Mouse (Mus musculus) layer of hippocampus, postnatal 10 days (tissue): ENCODE results near the gene Atrnl1. TPM values are rescaled to one million over a fixed set of nuclear protein-coding genes. Genes with fewer than 3 reads are reported as not detected.
"Not testable (repeated sequence)": the region's sequence is repeated elsewhere in the genome, so short reads cannot be mapped to it uniquely, and the experiment has no call there.

Experiments used
- DNase-seq, 2 experiments: peaks; one replicate each; pipeline ENCODE4 v3.0.0; 2021; ENCODE audit warnings: low spot score in 2 of 2
- total RNA-seq, 2 experiments: library from RNA; stranded (reverse); gene quantifications; 2 replicates each; pipeline ENCODE4 v1.2.3; 2021

Gene Atrnl1
- total RNA-seq, 2 experiments from 2014 or later: 69.7 to 72.4 TPM

GRCm38 (mm10) chr19:57958726-57959125 lies 347.9 kb downstream of the Atrnl1 start:
- DNase-seq: no peak

GRCm38 (mm10) chr19:57961321-57961720 lies 350.5 kb downstream of the Atrnl1 start:
- no peak for DNase-seq

DNA sequence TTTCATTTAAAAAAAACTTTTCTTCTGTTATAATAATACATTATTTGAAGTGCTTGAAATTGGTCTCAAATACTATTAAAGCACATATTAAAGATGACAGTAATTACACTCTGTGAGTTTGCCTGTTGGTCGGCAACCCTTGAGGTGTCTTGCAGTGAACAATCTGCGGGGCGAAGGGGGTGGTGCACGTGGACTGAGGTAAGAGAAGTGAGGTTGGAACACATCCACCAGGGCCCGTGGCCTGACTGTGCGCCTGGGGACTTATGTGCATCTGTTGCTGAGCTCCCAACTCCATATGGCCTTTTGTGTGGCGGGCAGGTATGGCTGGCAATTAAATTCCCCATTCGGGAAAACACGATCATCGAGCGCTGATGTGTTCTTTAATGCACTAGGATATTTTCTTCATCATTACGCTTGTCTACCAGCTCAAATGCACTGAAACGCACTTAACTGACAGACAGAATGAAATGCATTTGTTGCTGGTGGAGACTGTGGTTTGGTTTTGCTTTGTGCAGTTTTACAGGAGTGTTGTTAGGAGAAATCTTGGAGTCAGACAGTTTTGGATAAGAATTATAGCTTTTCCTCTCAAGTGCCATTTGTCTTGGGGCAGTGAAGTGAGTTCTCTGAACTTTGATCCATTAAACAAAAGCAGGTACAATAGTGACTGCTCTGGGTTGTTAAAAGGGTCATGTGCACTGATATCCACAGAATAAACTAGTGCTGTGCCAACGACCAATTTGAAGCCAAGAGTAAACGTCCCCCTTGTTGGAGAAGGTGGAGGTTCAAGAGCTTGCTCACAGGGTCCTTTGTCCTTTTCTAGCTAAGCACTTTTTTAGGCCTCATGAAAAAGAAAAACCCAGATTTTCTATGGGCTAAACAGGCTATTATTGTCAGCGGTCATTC lies 351.2 kb downstream of the Atrnl1 start:
- no peak for DNase-seq

- no peak for DNase-seq
Measured at GRCm38 (mm10) chr19:57963874-57964273, 353.0 kb downstream of the Atrnl1 start.

DNA sequence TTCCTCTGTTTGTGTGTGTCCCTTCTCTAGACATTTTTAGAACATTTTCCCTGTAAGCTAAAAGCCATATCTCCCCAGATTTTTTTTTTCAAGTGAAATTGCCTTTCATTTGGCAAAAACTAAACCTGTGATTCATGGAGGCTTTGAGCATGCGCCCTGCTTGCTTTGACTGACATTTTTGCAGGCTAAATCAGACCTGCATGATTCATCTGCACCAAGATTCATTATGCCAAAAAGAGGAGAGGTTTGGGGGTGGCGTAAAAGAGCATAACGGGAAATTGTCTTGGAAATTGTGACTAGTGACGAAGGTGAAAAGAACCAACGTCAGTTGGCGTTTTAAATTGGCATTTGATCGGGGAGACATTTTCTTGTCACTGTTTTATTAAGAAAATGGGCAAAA lies 358.9 kb downstream of the Atrnl1 start:
- DNase-seq: no peak

GRCm38 (mm10) chr19:57970342-57970895 lies 359.6 kb downstream of the Atrnl1 start:
- DNase-seq: no peak

- DNase-seq: no peak
Measured at GRCm38 (mm10) chr19:57975201-57975600, 364.4 kb downstream of the Atrnl1 start.

GRCm38 (mm10) chr19:57985918-57986900 lies 375.4 kb downstream of the Atrnl1 start:
- DNase-seq: no peak

DNA sequence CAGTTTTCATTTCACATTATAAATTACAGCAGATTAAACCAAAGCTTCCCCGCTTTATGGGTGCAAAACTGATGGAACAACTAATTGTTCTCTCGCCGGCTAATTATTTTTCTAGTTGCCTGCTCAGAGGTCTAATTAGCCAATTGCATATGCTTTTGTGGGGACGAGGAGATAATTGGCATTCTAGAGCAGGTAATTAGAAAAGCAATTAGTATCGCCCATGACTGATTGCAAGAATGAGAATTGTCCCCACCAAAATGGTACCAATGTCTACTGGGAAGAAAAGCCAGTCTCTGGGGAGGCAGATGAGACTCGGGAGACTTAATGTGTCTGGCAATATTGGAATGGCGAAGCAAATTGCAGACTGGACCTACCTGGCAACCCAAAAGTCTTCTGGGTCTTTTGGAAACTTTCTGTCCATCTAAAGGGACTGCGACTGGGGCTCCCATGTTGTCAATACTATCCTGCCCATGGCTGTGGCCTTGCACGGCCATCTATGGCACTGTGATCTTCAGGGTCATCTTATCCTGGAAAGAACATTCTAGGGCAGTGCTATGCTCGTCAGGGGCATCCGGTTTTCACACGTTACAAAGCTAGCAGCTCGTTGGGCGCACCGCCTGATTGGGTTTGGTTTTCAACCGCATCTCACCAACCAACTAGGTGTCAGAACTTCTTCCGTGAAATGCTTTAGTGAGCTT lies 377.0 kb downstream of the Atrnl1 start:
- DNase-seq: no peak

DNA sequence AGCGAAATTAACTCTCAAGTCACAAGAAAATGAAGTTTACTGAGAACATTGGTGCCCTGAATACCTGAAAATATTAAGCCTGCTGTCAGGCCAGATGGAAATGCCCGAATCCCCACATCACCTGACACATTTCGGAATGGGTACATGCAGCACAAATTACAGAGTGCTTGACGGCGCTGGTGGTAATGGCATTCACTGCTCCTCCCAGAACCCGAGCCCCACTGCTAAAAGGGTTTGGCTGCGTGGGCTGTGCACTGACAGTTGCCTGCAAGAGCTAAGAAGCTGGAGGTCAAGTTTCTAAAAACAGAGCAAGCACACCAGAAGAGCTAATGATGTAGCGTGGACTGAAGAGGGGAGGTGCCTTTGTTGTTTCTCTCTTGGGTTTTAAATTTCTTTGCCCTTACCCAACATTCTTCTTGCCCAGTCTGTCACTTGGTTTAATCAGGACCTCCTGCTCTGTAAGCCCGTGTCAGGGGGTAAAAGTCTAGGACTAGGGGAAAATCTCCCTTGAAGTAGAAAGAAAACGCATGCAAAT lies 377.8 kb downstream of the Atrnl1 start:
- DNase-seq: no peak

DNA sequence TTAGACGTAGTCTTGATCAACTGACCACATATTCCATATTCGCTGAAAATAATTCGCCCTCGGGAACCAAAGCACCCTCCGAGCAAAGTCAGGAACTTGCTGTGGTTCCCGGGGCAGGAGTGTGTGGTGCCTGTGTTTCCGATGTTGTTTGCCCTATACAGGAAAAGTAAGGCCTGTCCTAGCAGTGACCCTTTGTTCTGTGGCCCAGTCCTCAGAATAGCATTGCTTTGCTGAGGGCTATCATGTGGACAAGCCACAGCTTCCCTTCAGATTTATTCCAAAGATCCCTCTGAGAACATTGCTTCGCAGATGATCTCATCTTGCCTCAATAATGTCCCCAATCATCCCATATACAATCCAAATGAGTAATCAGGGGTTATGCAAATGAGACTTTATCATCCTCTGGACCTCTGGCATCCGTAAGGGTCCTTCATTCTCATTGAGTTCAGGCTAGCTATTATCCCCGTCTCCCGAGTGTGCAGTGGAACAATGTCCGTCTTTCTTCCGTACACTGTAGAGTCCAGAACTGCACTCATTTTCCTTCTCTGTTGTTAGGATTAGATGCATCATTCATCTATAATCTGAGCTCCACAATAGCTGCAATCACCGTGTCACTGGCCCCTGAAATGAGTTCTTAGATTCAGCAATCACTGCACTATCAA lies 380.4 kb downstream of the Atrnl1 start:
- no peak for DNase-seq

- DNase-seq: not testable (repeated sequence)
Measured at GRCm38 (mm10) chr19:57994174-57994833, 383.5 kb downstream of the Atrnl1 start.

- DNase-seq: no peak
Measured at GRCm38 (mm10) chr19:57995015-57995414, 384.2 kb downstream of the Atrnl1 start.

DNA sequence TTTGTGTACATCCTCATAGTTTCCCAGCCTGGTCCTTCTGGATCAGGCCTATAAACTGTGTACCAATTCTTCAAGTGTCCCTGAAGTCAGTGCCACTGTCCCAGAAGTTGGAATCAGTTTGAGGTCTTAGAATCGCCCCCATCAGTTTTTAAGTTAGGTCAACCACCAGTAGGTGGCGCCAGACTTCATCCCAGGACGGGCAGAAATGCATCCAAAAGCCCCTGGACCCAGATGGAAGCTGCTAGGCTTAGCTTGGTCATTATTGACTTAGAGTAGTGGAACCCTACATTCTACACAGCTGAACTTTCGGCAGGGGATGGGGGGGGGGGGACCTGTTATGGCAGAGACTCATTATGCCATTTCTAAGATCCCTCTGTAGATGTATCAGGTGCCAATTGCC lies 387.1 kb downstream of the Atrnl1 start:
- DNase-seq: peak; percentile 50 to 61

DNA sequence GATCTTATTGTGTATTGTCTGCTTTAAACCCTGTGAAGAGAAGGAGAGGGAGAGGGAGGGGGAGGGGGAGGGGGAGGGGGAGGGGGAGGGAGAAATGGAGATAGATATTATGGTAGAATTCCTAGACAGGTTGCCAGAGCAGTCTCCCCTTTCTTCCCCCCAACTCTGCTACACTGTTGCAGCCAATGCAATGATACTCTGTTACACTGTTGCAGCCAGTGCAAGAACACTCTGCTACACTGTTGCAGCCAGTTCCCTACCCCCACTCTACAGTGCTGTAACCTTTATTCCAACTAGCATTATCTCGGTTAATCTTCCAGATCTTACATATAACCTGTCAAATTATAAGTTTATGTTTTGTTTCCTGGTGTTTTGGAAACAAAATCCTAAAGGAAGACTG lies 400.8 kb downstream of the Atrnl1 start:
- no peak for DNase-seq

- no peak for DNase-seq
Measured at GRCm38 (mm10) chr19:58015741-58016140, 404.9 kb downstream of the Atrnl1 start.

DNA sequence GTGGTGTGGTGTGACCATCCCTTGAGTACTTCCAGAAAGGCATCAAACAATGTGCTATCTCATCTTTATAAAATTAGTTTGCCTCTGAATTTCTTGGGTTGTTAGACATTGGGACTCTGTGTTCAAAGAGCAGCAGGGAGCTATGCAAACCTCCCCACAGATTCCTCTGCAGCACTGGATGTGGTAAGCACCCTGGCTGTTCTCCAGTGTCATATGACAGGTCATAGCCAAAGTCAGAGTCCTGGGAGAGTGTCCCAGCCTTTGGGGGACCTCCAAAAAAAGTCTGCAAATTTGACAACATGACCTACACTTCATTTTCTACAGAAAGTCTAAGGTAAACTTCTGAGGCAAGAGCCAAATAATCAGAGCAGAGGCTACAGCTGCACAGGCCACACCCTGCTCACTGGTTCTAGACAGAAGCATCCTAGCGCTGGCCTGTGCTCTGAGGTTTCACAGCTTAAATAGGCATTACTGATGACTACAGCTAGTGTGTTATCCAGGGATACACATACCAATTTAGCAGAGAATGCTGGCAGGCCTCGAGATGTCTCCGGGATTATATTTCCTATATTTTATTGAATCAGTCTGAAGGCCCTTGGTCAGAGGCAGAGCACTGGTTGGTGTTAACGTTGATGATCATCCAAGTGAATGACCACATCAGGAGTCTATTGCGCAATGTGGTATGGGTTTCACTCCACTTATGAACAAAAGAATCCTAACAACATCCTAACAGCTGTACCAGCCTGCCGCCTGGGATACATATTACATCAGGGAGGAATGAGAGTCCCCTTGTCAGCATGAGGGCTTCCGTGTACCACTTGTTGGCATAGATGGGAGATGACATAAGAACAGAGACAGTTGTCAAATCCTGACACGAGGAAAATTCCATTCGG lies 406.0 kb downstream of the Atrnl1 start:
- no peak for DNase-seq

DNA sequence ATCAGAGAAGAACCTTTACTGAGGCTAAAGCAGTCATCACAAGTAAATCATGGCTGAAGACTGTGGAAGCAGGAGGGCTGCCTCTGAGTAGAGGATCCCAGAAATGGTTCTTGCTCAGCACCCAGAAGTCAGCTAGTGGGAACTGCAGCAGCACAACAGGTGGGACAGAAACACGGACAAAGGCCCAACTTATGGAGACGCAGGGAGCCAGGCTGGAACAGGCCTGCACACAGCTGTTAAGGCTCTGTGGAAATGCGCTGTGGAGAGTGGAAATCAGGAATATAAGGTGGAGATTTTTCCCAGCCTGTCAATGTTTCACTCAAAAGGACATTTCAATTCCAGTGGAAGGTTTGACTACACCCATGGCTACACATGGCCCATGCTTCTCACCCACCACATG lies 406.6 kb downstream of the Atrnl1 start:
- DNase-seq: no peak

GRCm38 (mm10) chr19:58018698-58019097 lies 407.9 kb downstream of the Atrnl1 start:
- no peak for DNase-seq
